Mouse (Mus musculus): ENCODE results near the gene Col1a1. TPM values are rescaled to one million over a fixed set of nuclear protein-coding genes. Genes with fewer than 3 reads are reported as not detected.

Gene Col1a1
- total and polyA plus RNA-seq, 2 experiments from 2014 or later, result 53.0 to 73.3 TPM

DNA sequence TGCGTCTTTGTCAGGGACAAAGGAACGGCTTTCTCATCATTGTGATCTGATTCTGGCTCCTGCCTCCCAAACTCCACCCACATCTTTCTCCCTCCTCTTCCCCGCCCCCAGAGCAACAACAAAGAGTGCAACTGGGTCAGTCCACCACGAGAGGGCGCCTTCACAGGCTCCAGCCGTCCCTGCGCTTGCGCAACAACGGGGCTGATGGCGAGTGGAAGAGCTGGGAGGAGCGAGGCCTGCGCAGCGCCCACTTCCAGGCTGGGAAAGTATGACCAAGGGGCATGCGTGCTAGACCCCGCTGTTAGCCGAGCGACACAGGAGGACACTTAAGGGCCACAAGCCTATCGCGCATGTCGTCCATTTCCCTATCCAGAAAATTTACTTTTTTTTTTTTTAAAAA lies 42.9 kb downstream of the Col1a1 start:
- DNase-seq (ENCODE audit: low spot score) (peak; percentile 98), ATAC-seq (peak; percentile 96)
- Histone ChIP-seq H3K36me3 (ENCODE audit: insufficient read depth, low read length) (no peaks in the 10 kb centered on the region), H3K27me3 (ENCODE audit: insufficient read depth, low read length) (no peaks in the 10 kb centered on the region), H3K4me1 (ENCODE audit: insufficient read depth, low read length) (peaks cover 7% of the 10 kb centered on the region; the same call in 1 of the 2 replicates), H3K4me2 (ENCODE audit: low read depth, low read length) (peak overlapping the region; percentile 50), H3K9ac (replicated peaks; ENCODE audit: low read length) (peak overlapping the region; percentile 50), H3K27ac (peak overlapping the region; percentile 87), H3K9me3 (ENCODE audit: low read length) (no peaks in the 10 kb centered on the region), H3K4me3 (ENCODE audit: low read length) (peak overlapping the region; percentile 18)
- TF ChIP-seq CTCF (IDR thresholded peaks at IDR 0.05; ENCODE audit: low read depth), result peak; percentile 99
- under 1% methylated on average over 20 of the region's 20 CpGs for WGBS

GRCm38 (mm10) chr11:94979462-94980179 lies 43.6 kb downstream of the Col1a1 start:
- H3K9me3 ChIP-seq (ENCODE audit: low read length), result no peaks in the 10 kb centered on the region
- peak overlapping the region; percentile 50 for H3K4me2 ChIP-seq (ENCODE audit: low read depth, low read length)
- H3K27ac ChIP-seq, result peak overlapping the region; percentile 54
- H3K4me3 ChIP-seq (ENCODE audit: low read length), result peak overlapping the region; percentile 18; the same call in 1 of the 2 replicates
- WGBS, result 73% methylated on average over 11 of the region's 11 CpGs
- no peaks in the 10 kb centered on the region for H3K36me3 ChIP-seq (ENCODE audit: insufficient read depth, low read length)
- peak overlapping the region; percentile 50; the same call in 1 of the 2 replicates for H3K9ac ChIP-seq (replicated peaks; ENCODE audit: low read length)
- DNase-seq (ENCODE audit: low spot score) (no peak), ATAC-seq (no peak; the same call in 1 of the 2 replicates)
- H3K4me1 ChIP-seq (ENCODE audit: insufficient read depth, low read length), result peaks cover 7% of the 10 kb centered on the region; the same call in 1 of the 2 replicates
- no peaks in the 10 kb centered on the region for H3K27me3 ChIP-seq (ENCODE audit: insufficient read depth, low read length)
- no peak for TF ChIP-seq CTCF (IDR thresholded peaks at IDR 0.05; ENCODE audit: low read depth)

- no peak overlapping the region for H3K4me2 ChIP-seq (ENCODE audit: low read depth, low read length)
- no peak for TF ChIP-seq CTCF (IDR thresholded peaks at IDR 0.05; ENCODE audit: low read depth)
- H3K4me1 ChIP-seq (ENCODE audit: insufficient read depth, low read length), result peaks cover 19% of the 10 kb centered on the region
- 45% methylated on average over 1 of the region's 1 CpGs for WGBS
- DNase-seq (ENCODE audit: low spot score) (no peak), ATAC-seq (no peak)
- no peaks in the 10 kb centered on the region for H3K9me3 ChIP-seq (ENCODE audit: low read length)
- H3K36me3 ChIP-seq (ENCODE audit: insufficient read depth, low read length), result no peaks in the 10 kb centered on the region
- H3K27ac ChIP-seq, result no peak overlapping the region
- no peak overlapping the region for H3K9ac ChIP-seq (replicated peaks; ENCODE audit: low read length)
- no peak overlapping the region for H3K4me3 ChIP-seq (ENCODE audit: low read length)
- H3K27me3 ChIP-seq (ENCODE audit: insufficient read depth, low read length), result no peaks in the 10 kb centered on the region
These were observed 49.1 kb downstream of the Col1a1 start for GRCm38 (mm10) chr11:94985140-94985539.

GRCm38 (mm10) chr11:94985822-94986221 lies 49.8 kb downstream of the Col1a1 start:
- Histone ChIP-seq H3K4me2 (ENCODE audit: low read depth, low read length) (no peak overlapping the region), H3K36me3 (ENCODE audit: insufficient read depth, low read length) (no peaks in the 10 kb centered on the region), H3K9me3 (ENCODE audit: low read length) (no peaks in the 10 kb centered on the region), H3K27me3 (ENCODE audit: insufficient read depth, low read length) (no peaks in the 10 kb centered on the region), H3K27ac (no peak overlapping the region), H3K4me3 (ENCODE audit: low read length) (no peak overlapping the region), H3K4me1 (ENCODE audit: insufficient read depth, low read length) (peaks cover 23% of the 10 kb centered on the region), H3K9ac (replicated peaks; ENCODE audit: low read length) (no peak overlapping the region)
- WGBS, result 77% methylated on average over 5 of the region's 5 CpGs
- TF ChIP-seq CTCF (IDR thresholded peaks at IDR 0.05; ENCODE audit: low read depth), result no peak
- ATAC-seq (no peak), DNase-seq (ENCODE audit: low spot score) (no peak)

GRCm38 (mm10) chr11:94986435-94986834 lies 50.4 kb downstream of the Col1a1 start:
- 54% methylated on average over 2 of the region's 2 CpGs for WGBS
- no peak for TF ChIP-seq CTCF (IDR thresholded peaks at IDR 0.05; ENCODE audit: low read depth)
- peaks cover 23% of the 10 kb centered on the region for H3K4me1 ChIP-seq (ENCODE audit: insufficient read depth, low read length)
- no peak overlapping the region for H3K27ac ChIP-seq
- H3K4me2 ChIP-seq (ENCODE audit: low read depth, low read length), result no peak overlapping the region
- no peaks in the 10 kb centered on the region for H3K36me3 ChIP-seq (ENCODE audit: insufficient read depth, low read length)
- DNase-seq (ENCODE audit: low spot score) (no peak), ATAC-seq (no peak)
- H3K9me3 ChIP-seq (ENCODE audit: low read length), result no peaks in the 10 kb centered on the region
- no peak overlapping the region for H3K9ac ChIP-seq (replicated peaks; ENCODE audit: low read length)
- H3K4me3 ChIP-seq (ENCODE audit: low read length), result no peak overlapping the region
- H3K27me3 ChIP-seq (ENCODE audit: insufficient read depth, low read length), result no peaks in the 10 kb centered on the region

- WGBS, result 47% methylated on average over 6 of the region's 6 CpGs
- DNase-seq (ENCODE audit: low spot score) (no peak), ATAC-seq (no peak)
- peaks cover 23% of the 10 kb centered on the region for H3K4me1 ChIP-seq (ENCODE audit: insufficient read depth, low read length)
- no peak overlapping the region for H3K4me2 ChIP-seq (ENCODE audit: low read depth, low read length)
- TF ChIP-seq CTCF (IDR thresholded peaks at IDR 0.05; ENCODE audit: low read depth), result no peak
- no peaks in the 10 kb centered on the region for H3K9me3 ChIP-seq (ENCODE audit: low read length)
- H3K4me3 ChIP-seq (ENCODE audit: low read length), result no peak overlapping the region
- H3K9ac ChIP-seq (replicated peaks; ENCODE audit: low read length), result no peak overlapping the region
- no peak overlapping the region for H3K27ac ChIP-seq
- H3K27me3 ChIP-seq (ENCODE audit: insufficient read depth, low read length), result no peaks in the 10 kb centered on the region
- no peaks in the 10 kb centered on the region for H3K36me3 ChIP-seq (ENCODE audit: insufficient read depth, low read length)
These were observed 51.3 kb downstream of the Col1a1 start for GRCm38 (mm10) chr11:94987341-94987740.

DNA sequence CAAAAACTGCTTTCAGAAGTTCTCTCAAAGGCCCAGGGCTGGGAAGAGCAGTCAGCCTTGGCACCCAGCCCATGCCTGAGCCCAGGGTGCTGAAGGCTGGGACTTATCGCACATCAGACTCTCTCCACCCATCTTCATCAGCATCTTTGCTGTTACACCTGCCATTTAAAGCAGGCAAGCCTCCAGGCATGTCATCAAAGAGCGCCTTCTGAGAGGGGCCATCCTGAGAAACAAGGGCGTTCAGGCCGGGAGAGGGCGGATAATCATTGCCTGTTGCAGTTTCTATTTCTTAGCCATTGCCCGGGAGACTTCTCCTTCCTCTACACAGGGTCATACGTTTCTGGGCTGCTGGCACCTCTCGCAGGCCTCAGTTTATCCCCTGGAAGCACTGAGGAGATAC lies 51.8 kb downstream of the Col1a1 start:
- no peak for DNase-seq (ENCODE audit: low spot score)
- H3K36me3 ChIP-seq (ENCODE audit: insufficient read depth, low read length), result no peaks in the 10 kb centered on the region
- H3K4me1 ChIP-seq (ENCODE audit: insufficient read depth, low read length), result peaks cover 23% of the 10 kb centered on the region
- 71% methylated on average over 8 of the region's 8 CpGs for WGBS
- no peak for TF ChIP-seq CTCF (IDR thresholded peaks at IDR 0.05; ENCODE audit: low read depth)
- no peak overlapping the region for H3K4me2 ChIP-seq (ENCODE audit: low read depth, low read length)
- H3K9ac ChIP-seq (replicated peaks; ENCODE audit: low read length), result no peak overlapping the region
- ATAC-seq, result no peak
- H3K9me3 ChIP-seq (ENCODE audit: low read length), result no peaks in the 10 kb centered on the region
- no peaks in the 10 kb centered on the region for H3K27me3 ChIP-seq (ENCODE audit: insufficient read depth, low read length)
- no peak overlapping the region for H3K27ac ChIP-seq
- H3K4me3 ChIP-seq (ENCODE audit: low read length), result no peak overlapping the region

Data from hindbrain, postnatal 0 days (tissue).